Mouse (Mus musculus) frontal cortex, adult 2 months (tissue): ENCODE data around the gene Sesn2. TPM values are rescaled to one million over a fixed set of nuclear protein-coding genes. Genes with fewer than 3 reads are reported as not detected.
"Not testable (repeated sequence)": the region's sequence is repeated elsewhere in the genome, so short reads cannot be mapped to it uniquely, and the experiment has no call there.

ENCODE experiments used
- DNase-seq, 2 experiments: peaks; one replicate each; pipeline ENCODE4 v3.0.0; 2022; ENCODE audit warnings: low spot score in 1 of 2; ENCODE audit errors: extremely low spot score in 1 of 2
- polyA plus RNA-seq: library from polyadenylated mRNA; depleted of rRNA; stranded (reverse); fragments of >200 nt; gene quantifications from 2 replicates; pipeline ENCODE4 v1.2.3, GENCODE M21; 2012; rRNA removed

Gene Sesn2
- 9.2 and 9.7 TPM in 2 replicates for polyA plus RNA-seq

DNA sequence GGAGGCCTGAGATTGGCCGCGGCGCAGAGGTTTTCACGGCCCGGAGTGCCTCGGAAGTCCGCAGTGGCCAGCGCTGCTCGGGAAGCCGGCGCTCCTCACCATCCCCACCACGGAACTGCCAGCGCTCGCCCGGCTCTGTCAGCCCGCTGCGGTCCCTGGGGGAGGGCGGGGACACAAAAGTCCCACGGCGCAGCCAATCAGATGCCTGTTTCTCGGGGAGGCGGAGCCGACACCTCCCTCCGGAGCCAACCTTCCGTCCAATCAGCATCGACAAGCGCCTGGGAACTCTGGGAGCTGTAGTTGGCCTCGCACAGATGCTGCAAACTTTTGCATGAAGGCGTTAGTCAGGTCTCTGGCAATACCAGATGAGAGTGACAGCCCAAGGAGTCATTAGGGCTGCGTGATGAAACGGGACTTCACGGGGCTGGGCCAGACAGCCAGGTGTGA lies at the start of gene Sesn2:
Sesn2 (minus strand) TSS at position 150 of the 447 bp plus-strand sequence.
- DNase-seq = peak; percentile 96 to 98

GRCm38 (mm10) chr4:132555550-132555949 lies 45.2 kb upstream of the Sesn2 start:
- DNase-seq = not testable (repeated sequence)

- DNase-seq = no peak
Measured at GRCm38 (mm10) chr4:132554653-132555052, 44.4 kb upstream of the Sesn2 start.

GRCm38 (mm10) chr4:132554221-132554620 lies 43.9 kb upstream of the Sesn2 start:
- DNase-seq = no peak

DNA sequence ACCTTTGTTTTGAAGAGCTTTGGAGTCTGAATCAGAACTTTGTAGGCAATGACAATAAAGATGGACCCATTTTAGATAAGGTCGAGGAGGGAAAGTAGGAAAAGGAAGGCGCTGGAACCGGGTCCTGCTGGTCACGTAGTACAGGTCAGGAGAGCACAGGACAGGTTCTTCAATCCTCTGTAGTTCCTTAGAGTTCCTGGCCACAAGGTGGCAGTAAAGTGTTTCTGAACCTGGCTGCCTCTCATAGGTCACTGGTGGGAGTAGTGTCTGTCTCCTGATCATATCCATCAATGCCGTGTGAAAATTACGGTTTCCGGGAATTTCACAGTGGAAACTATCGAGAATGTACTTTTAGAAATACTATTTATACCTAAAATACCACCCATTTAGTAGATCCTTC lies 35.5 kb upstream of the Sesn2 start:
- DNase-seq = peak; percentile 52 to 86

DNA sequence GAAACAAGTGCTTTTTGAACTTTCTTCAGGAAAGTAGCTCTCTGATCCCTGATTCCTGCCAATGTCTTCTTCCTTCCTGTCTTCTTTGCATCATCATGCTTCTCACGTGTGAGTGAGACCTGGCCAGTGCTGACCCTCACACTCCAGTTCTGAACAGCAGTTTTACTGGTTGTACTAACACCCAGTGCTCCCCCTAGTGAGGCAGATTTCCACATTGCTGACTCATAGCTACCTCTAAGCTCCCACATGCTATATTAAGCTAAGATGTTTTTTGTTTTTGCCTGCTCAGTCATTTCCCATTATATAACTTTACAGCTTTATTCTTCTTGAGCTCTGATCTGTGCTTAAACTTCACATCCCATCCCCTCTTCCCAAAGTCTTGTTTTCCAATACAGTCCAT lies 32.4 kb upstream of the Sesn2 start:
- DNase-seq = peak; percentile 30 to 69

GRCm38 (mm10) chr4:132541413-132541812 lies 31.1 kb upstream of the Sesn2 start:
- DNase-seq = no peak

DNA sequence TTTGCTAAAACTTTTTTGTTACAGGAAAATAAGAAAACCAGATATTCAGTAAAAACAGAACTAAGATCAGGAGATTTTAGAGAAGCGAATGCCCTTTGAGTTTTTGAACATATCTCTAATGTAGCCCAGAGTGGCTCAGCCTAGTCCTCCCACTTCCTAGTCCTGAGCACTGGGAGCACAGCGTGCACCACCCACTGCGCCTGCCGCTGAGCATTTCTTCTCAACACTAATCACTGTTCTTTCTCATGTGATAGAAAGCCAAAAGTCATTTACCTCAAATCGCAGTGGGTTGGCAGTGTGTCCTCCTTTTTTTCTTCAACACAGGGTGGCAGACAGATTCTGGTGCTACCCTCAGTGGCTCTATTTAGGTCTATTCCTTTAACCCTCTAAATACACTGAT lies 29.2 kb upstream of the Sesn2 start:
- DNase-seq = peak in 1 of 2 experiments; percentile 45

- DNase-seq = peak; percentile 87 to 97
Measured at GRCm38 (mm10) chr4:132535406-132536121, 25.3 kb upstream of the Sesn2 start, which contains the start of gene Dnajc8. TSS of gene Dnajc8 (plus strand) at chr4:132535550.

- peak; percentile 74 to 91 for DNase-seq
Measured at GRCm38 (mm10) chr4:132532981-132533916, 22.9 kb upstream of the Sesn2 start, which contains the start of gene Atpif1. TSS of gene Atpif1 (minus strand) at chr4:132533659.

GRCm38 (mm10) chr4:132532496-132532895 lies 22.2 kb upstream of the Sesn2 start:
- peak in 1 of 2 experiments; percentile 45 for DNase-seq

- DNase-seq = no peak
Measured at GRCm38 (mm10) chr4:132530033-132530804, 19.9 kb upstream of the Sesn2 start.

GRCm38 (mm10) chr4:132529344-132529743 lies 19.0 kb upstream of the Sesn2 start:
- no peak for DNase-seq

DNA sequence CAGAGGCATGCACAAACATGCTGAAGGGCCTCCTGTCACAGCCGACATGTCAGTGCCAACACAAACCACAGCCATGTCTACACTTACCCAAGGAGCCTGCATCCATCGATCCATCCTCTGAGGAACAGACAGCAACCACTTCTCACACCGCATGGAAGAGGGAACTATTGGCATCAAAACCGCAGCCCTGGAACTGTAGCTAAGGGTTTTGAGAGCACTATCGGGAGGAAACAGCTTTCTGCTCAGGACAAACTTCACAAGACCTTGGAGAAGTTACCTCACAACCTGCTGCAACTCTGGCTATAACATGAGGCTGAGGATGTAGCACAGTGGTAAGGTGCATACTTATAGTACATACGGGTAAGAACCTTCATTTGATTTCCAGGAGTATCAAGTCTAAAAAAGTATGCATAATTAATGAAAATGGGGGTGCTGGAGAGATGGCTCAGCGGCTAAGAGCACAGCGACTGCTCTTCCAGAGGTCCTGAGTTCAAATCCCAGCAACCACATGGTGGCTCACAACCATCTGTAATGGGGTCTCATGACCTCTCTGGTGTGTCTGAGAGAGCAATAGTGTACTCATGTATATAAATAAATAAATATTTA lies 17.7 kb upstream of the Sesn2 start:
- DNase-seq = no peak

- DNase-seq = no peak
Measured at GRCm38 (mm10) chr4:132526678-132527077, 16.4 kb upstream of the Sesn2 start.

GRCm38 (mm10) chr4:132524808-132525207 lies 14.5 kb upstream of the Sesn2 start:
- DNase-seq = no peak

DNA sequence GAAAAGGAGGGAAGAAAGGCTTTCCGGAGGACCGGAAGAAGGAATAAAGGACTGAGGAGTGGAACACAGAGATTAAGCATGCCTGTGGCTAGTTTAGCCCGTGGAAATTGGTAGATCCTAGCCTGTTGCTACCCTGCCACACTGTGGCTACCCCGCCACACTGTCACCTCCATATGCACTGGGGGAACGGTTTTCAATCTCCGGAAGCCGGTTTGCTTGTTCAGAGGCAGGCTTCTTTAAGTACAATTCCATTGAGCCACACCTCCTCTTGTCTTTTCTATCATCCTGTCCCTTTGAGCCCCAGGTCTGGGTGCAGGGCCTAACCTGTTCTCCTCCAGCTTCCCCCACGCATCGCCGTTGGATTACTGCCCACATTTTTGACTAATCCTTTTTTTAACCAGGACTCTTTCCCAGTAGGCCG lies 14.0 kb upstream of the Sesn2 start:
- no peak for DNase-seq

GRCm38 (mm10) chr4:132519188-132519587 lies 8.9 kb upstream of the Sesn2 start:
- no peak for DNase-seq

DNA sequence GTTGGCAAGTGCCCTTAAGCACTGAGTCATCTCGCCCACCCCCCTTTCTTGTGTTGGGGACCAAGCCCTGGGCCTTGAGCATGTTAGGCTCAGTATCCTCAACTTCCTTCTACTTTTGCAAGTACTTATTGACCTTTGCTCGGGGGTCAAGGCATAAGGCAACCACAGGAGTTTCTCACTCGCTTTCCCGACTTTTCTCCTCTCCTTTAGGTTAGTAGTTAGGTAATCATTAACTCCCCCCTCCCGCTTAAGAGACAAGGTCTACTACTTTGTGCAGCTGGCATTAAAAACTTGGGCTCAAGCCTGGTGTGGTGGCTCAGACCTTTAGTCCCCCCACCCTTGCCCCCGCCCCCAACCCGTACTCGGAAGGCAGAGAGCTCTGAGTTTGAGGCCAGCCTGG lies 7.8 kb upstream of the Sesn2 start:
- no peak for DNase-seq
